Mouse (Mus musculus) cerebellum, adult (tissue): ENCODE measurements around the gene Fgf10.

ENCODE experiments used
- ATAC-seq: cut with Nextera tagmentation; 2 replicates; pipeline ENCODE4 v1.9.2; 2017; ENCODE audit warnings: mild to moderate bottlenecking, moderate library complexity, mixed read lengths; ENCODE audit not compliant: insufficient number of reproducible peaks, low FRiP score, low TSS enrichment

Gene Fgf10

GRCm38 (mm10) chr13:118823113-118823512 is 153.5 kb downstream of the Fgf10 start:
- ATAC-seq, result no peak

- no peak for ATAC-seq
Measured at GRCm38 (mm10) chr13:118825102-118825501, 155.5 kb downstream of the Fgf10 start.

GRCm38 (mm10) chr13:118828604-118829381 is 159.2 kb downstream of the Fgf10 start:
- ATAC-seq, result no peak

GRCm38 (mm10) chr13:118834021-118834420 is 164.4 kb downstream of the Fgf10 start:
- no peak for ATAC-seq

GRCm38 (mm10) chr13:118835078-118835477 is 165.5 kb downstream of the Fgf10 start:
- ATAC-seq, result no peak
